Comparison of ENCODE assay signal across 10 mouse cellular contexts in the genomic region with DNA sequence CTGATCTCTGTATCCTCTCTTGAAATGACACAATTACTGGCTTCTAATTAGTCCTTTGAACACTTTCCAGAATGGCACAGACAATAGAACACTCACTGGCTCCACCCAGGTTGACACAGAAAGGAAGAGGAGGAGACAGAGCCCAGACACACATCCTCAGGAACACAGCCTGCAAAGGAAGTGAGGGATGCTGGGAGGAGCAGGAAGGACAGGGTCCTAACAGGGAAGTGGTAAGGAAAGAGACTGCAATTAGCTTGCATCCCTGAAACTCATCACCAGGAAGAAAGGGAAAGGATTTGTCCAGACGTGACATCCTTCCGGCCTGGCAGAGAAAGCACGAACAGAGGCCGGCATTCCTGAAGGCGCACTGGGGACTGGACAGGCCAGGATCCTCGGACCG.
DNase-seq lines count a peak whose midpoint lies in the region; TF ChIP-seq lines count a peak whose summit lies in the region.
"Had no signal": no experiment of that assay in that cellular context is flagged by ENCODE, and none has a peak within 500 bp of the region (broad histone marks: within the 10 kb centered on the region; RNA-seq: fewer than 3 reads in every experiment).

No protein-coding gene starts in this region.

- peak overlapping the region in 1 of 2 experiments; percentile 47; a peak in 2 of 4 replicates for H3K4me3 ChIP-seq in ES-E14 (ENCODE audit: insufficient read depth in 1 of 2, low read depth in 1 of 2, low read length in 2 of 2, poor library complexity in 1 of 2, severe bottlenecking in 1 of 2)

- in situ Hi-C loops in ES-E14 (cut with MboI; ENCODE audit: low sequenced_read_pairs in 2 of 2, unreplicated experiment in 2 of 2) = no loop called here

- H3K4me1 ChIP-seq in ES-E14 (ENCODE audit: control insufficient read depth in 2 of 2, insufficient read depth in 2 of 2, low read length in 2 of 2, poor library complexity in 1 of 2) = peaks cover 3 to 7% of the 10 kb centered on the region in 2 experiments; a peak in 1 of 4 replicates

- no peak overlapping the region for H3K27ac ChIP-seq in ES-E14 (ENCODE audit: insufficient read depth, low read depth, low read length, poor library complexity, severe bottlenecking)
- H3K27ac ChIP-seq: macrophage had no signal

- peak; percentile 19 for DNase-seq in adrenal gland, postnatal 10 days
- DNase-seq in adrenal gland, postnatal 25 days = no peak
- peak; percentile 27 for DNase-seq in ES-E14 (ENCODE audit: low read depth, low spot score)
- peak; percentile 75 to 90 for DNase-seq in heart, adult 9 months (ENCODE audit: low spot score in 2 of 2)
- peak; percentile 45 to 64 for DNase-seq in kidney, postnatal 4 days
- no peak for DNase-seq in ovary, postnatal 10 days (ENCODE audit: low spot score)
- DNase-seq in frontal cortex, postnatal 36 days (ENCODE audit: low spot score in 2 of 2) = no peak
- DNase-seq in spleen, postnatal 4 days (ENCODE audit: low spot score in 2 of 2) = no peak
- DNase-seq: thymus, postnatal 25 days had no signal

- no peaks in the 10 kb centered on the region for H3K9me3 ChIP-seq in ES-E14 (ENCODE audit: control insufficient read depth, insufficient read depth, low read depth, low read length)

- no peaks in the 10 kb centered on the region for H3K36me3 ChIP-seq in ES-E14 (ENCODE audit: control insufficient read depth, insufficient read depth, low read length, poor library complexity, severe bottlenecking)

- H3K9ac ChIP-seq in ES-E14 (ENCODE audit: insufficient read depth, low read depth, low read length, poor library complexity, severe bottlenecking) = no peak overlapping the region

TF ChIP-seq in ES-E14, 5 proteins besides CTCF, POLR2A, EP300 and RAD21:
- TF ChIP-seq ZNF384 (IDR thresholded peaks at IDR 0.05; ENCODE audit: low read depth, low read length) (no peak), CHD2 (IDR thresholded peaks at IDR 0.05; ENCODE audit: low read depth, low read length) (no peak), MAFK (IDR thresholded peaks at IDR 0.05; ENCODE audit: insufficient read depth, low read depth, low read length) (no peak), ZC3H11A (IDR thresholded peaks at IDR 0.05; ENCODE audit: borderline replicate concordance, low read depth, low read length) (no peak), HCFC1 (IDR thresholded peaks at IDR 0.05; ENCODE audit: borderline replicate concordance, insufficient read depth, low read length) (no peak)

Comparison
In these comparisons a context has a peak if more than half of its experiments do, and no peak if none do; other contexts are left out.
1. DNase-seq: peak in adrenal gland, postnatal 10 days (single experiment), ES-E14 (single experiment), heart, adult 9 months (2 of 2) and kidney, postnatal 4 days (2 of 2); none in adrenal gland, postnatal 25 days (single experiment), ovary, postnatal 10 days (single experiment), frontal cortex, postnatal 36 days (0 of 2) and spleen, postnatal 4 days (0 of 2).